Mouse (Mus musculus): ENCODE measurements at regions not wholly inside any gene's neighbourhood (a gene's known extent, or its start where the extent isn't known, plus 50 kb on each side); places are given as distances from the start of the nearest gene placed in this dataset.

GRCm38 (mm10) chr17:31748158-31748557 lies 70.6 kb downstream of the Cryaa start:
- Histone ChIP-seq H3K9me3 (ENCODE audit: control insufficient read depth, low read length) (no peaks in the 10 kb centered on the region), H3K9ac (ENCODE audit: low read length) (no peak overlapping the region), H3K36me3 (ENCODE audit: control insufficient read depth, insufficient read depth, low read length) (no peaks in the 10 kb centered on the region), H3K4me2 (ENCODE audit: low read depth) (no peak overlapping the region), H3K27ac (ENCODE audit: low read depth, low read length) (no peak overlapping the region), H3K27me3 (ENCODE audit: control insufficient read depth, insufficient read depth, low read length) (no peaks in the 10 kb centered on the region), H3K4me1 (ENCODE audit: control insufficient read depth, insufficient read depth, low read length) (peaks cover 4% of the 10 kb centered on the region; the same call in 1 of the 2 replicates), H3K4me3 (ENCODE audit: low read depth, low read length) (no peak overlapping the region)
- no peak for DNase-seq (ENCODE audit: low spot score)
- WGBS = 88% methylated on average over 2 of the region's 2 CpGs
- ATAC-seq (ENCODE audit: insufficient read depth, low FRiP score, low TSS enrichment) = no peak

GRCm38 (mm10) chr17:31748971-31749370 lies 71.4 kb downstream of the Cryaa start:
- no peak overlapping the region for H3K9ac ChIP-seq (ENCODE audit: low read length)
- WGBS = 86% methylated on average over 6 of the region's 6 CpGs
- no peak overlapping the region for H3K4me2 ChIP-seq (ENCODE audit: low read depth)
- H3K9me3 ChIP-seq (ENCODE audit: control insufficient read depth, low read length) = no peaks in the 10 kb centered on the region
- H3K27ac ChIP-seq (ENCODE audit: low read depth, low read length) = no peak overlapping the region
- no peak overlapping the region for H3K4me3 ChIP-seq (ENCODE audit: low read depth, low read length)
- ATAC-seq (ENCODE audit: insufficient read depth, low FRiP score, low TSS enrichment) (no peak), DNase-seq (ENCODE audit: low spot score) (no peak)
- no peaks in the 10 kb centered on the region for H3K27me3 ChIP-seq (ENCODE audit: control insufficient read depth, insufficient read depth, low read length)
- H3K4me1 ChIP-seq (ENCODE audit: control insufficient read depth, insufficient read depth, low read length) = peaks cover 4% of the 10 kb centered on the region; the same call in 1 of the 2 replicates
- H3K36me3 ChIP-seq (ENCODE audit: control insufficient read depth, insufficient read depth, low read length) = no peaks in the 10 kb centered on the region

GRCm38 (mm10) chr17:31751262-31751661 lies 73.7 kb downstream of the Cryaa start:
- Histone ChIP-seq H3K4me3 (ENCODE audit: low read depth, low read length) (no peak overlapping the region), H3K9me3 (ENCODE audit: control insufficient read depth, low read length) (0 out of 2 replicates have a peak, but pooled peaks cover 4% of the 10 kb centered on the region), H3K27me3 (ENCODE audit: control insufficient read depth, insufficient read depth, low read length) (no peaks in the 10 kb centered on the region), H3K9ac (ENCODE audit: low read length) (no peak overlapping the region), H3K4me2 (ENCODE audit: low read depth) (no peak overlapping the region), H3K27ac (ENCODE audit: low read depth, low read length) (no peak overlapping the region), H3K36me3 (ENCODE audit: control insufficient read depth, insufficient read depth, low read length) (no peaks in the 10 kb centered on the region), H3K4me1 (ENCODE audit: control insufficient read depth, insufficient read depth, low read length) (peaks cover 4% of the 10 kb centered on the region; the same call in 1 of the 2 replicates)
- WGBS = 92% methylated on average over 2 of the region's 2 CpGs
- no peak for ATAC-seq (ENCODE audit: insufficient read depth, low FRiP score, low TSS enrichment)
- DNase-seq (ENCODE audit: low spot score) = no peak

GRCm38 (mm10) chr17:31753113-31753858 lies 75.7 kb downstream of the Cryaa start:
- DNase-seq (ENCODE audit: low spot score) (no peak), ATAC-seq (ENCODE audit: insufficient read depth, low FRiP score, low TSS enrichment) (no peak)
- Histone ChIP-seq H3K4me3 (ENCODE audit: low read depth, low read length) (no peak overlapping the region), H3K4me2 (ENCODE audit: low read depth) (no peak overlapping the region), H3K36me3 (ENCODE audit: control insufficient read depth, insufficient read depth, low read length) (no peaks in the 10 kb centered on the region), H3K27ac (ENCODE audit: low read depth, low read length) (no peak overlapping the region), H3K9ac (ENCODE audit: low read length) (no peak overlapping the region), H3K9me3 (ENCODE audit: control insufficient read depth, low read length) (0 out of 2 replicates have a peak, but pooled peaks cover 4% of the 10 kb centered on the region), H3K4me1 (ENCODE audit: control insufficient read depth, insufficient read depth, low read length) (no peaks in the 10 kb centered on the region), H3K27me3 (ENCODE audit: control insufficient read depth, insufficient read depth, low read length) (no peaks in the 10 kb centered on the region)
- 66% methylated on average over 9 of the region's 9 CpGs for WGBS

- ATAC-seq (ENCODE audit: insufficient read depth, low FRiP score, low TSS enrichment) (no peak), DNase-seq (ENCODE audit: low spot score) (no peak)
- Histone ChIP-seq H3K9ac (ENCODE audit: low read length) (no peak overlapping the region), H3K27ac (ENCODE audit: low read depth, low read length) (no peak overlapping the region), H3K4me3 (ENCODE audit: low read depth, low read length) (no peak overlapping the region), H3K4me2 (ENCODE audit: low read depth) (no peak overlapping the region), H3K9me3 (ENCODE audit: control insufficient read depth, low read length) (0 out of 2 replicates have a peak, but pooled peaks cover 4% of the 10 kb centered on the region), H3K27me3 (ENCODE audit: control insufficient read depth, insufficient read depth, low read length) (no peaks in the 10 kb centered on the region), H3K36me3 (ENCODE audit: control insufficient read depth, insufficient read depth, low read length) (no peaks in the 10 kb centered on the region), H3K4me1 (ENCODE audit: control insufficient read depth, insufficient read depth, low read length) (no peaks in the 10 kb centered on the region)
- 47% methylated on average over 4 of the region's 4 CpGs for WGBS
These were observed 76.2 kb downstream of the Cryaa start for GRCm38 (mm10) chr17:31753859-31754229.

GRCm38 (mm10) chr17:31760465-31760864 lies 82.9 kb downstream of the Cryaa start:
- ATAC-seq (ENCODE audit: insufficient read depth, low FRiP score, low TSS enrichment) = no peak
- 0 out of 2 replicates have a peak, but pooled peaks cover 4% of the 10 kb centered on the region for H3K9me3 ChIP-seq (ENCODE audit: control insufficient read depth, low read length)
- H3K9ac ChIP-seq (ENCODE audit: low read length) = no peak overlapping the region
- H3K27me3 ChIP-seq (ENCODE audit: control insufficient read depth, insufficient read depth, low read length) = no peaks in the 10 kb centered on the region
- no peaks in the 10 kb centered on the region for H3K36me3 ChIP-seq (ENCODE audit: control insufficient read depth, insufficient read depth, low read length)
- H3K27ac ChIP-seq (ENCODE audit: low read depth, low read length) = no peak overlapping the region
- no peak overlapping the region for H3K4me2 ChIP-seq (ENCODE audit: low read depth)
- no peak for DNase-seq (ENCODE audit: low spot score)
- no peaks in the 10 kb centered on the region for H3K4me1 ChIP-seq (ENCODE audit: control insufficient read depth, insufficient read depth, low read length)
- WGBS = 90% methylated on average over 2 of the region's 2 CpGs
- no peak overlapping the region for H3K4me3 ChIP-seq (ENCODE audit: low read depth, low read length)

GRCm38 (mm10) chr17:31763078-31763477 lies 85.5 kb downstream of the Cryaa start:
- Histone ChIP-seq H3K27me3 (ENCODE audit: control insufficient read depth, insufficient read depth, low read length) (no peaks in the 10 kb centered on the region), H3K4me1 (ENCODE audit: control insufficient read depth, insufficient read depth, low read length) (peaks cover 9% of the 10 kb centered on the region; the same call in 1 of the 2 replicates), H3K4me3 (ENCODE audit: low read depth, low read length) (no peak overlapping the region), H3K9me3 (ENCODE audit: control insufficient read depth, low read length) (no peaks in the 10 kb centered on the region), H3K4me2 (ENCODE audit: low read depth) (no peak overlapping the region), H3K27ac (ENCODE audit: low read depth, low read length) (no peak overlapping the region), H3K36me3 (ENCODE audit: control insufficient read depth, insufficient read depth, low read length) (no peaks in the 10 kb centered on the region), H3K9ac (ENCODE audit: low read length) (no peak overlapping the region)
- ATAC-seq (ENCODE audit: insufficient read depth, low FRiP score, low TSS enrichment) (no peak), DNase-seq (ENCODE audit: low spot score) (no peak)
- 54% methylated on average over 5 of the region's 5 CpGs for WGBS

GRCm38 (mm10) chr17:31766779-31767697 lies 88.6 kb downstream of the Sik1 start:
- H3K27me3 ChIP-seq (ENCODE audit: control insufficient read depth, insufficient read depth, low read length) = no peaks in the 10 kb centered on the region
- H3K4me2 ChIP-seq (ENCODE audit: low read depth) = no peak overlapping the region
- DNase-seq (ENCODE audit: low spot score) (peak; percentile 78), ATAC-seq (ENCODE audit: insufficient read depth, low FRiP score, low TSS enrichment) (peak; percentile 71; the same call in 1 of the 2 replicates)
- no peaks in the 10 kb centered on the region for H3K36me3 ChIP-seq (ENCODE audit: control insufficient read depth, insufficient read depth, low read length)
- H3K4me3 ChIP-seq (ENCODE audit: low read depth, low read length) = no peak overlapping the region
- peaks cover 11% of the 10 kb centered on the region; the same call in 1 of the 2 replicates for H3K4me1 ChIP-seq (ENCODE audit: control insufficient read depth, insufficient read depth, low read length)
- 31% methylated on average over 24 of the region's 25 CpGs for WGBS
- H3K9me3 ChIP-seq (ENCODE audit: control insufficient read depth, low read length) = no peaks in the 10 kb centered on the region
- peak overlapping the region; percentile 74 for H3K27ac ChIP-seq (ENCODE audit: low read depth, low read length)
- H3K9ac ChIP-seq (ENCODE audit: low read length) = peak overlapping the region; percentile 46; the same call in 1 of the 2 replicates

Measured in neural tube, embryonic 11.5 days (tissue).